Mouse (Mus musculus) bone marrow, adult 2 months (tissue): Measurements from ENCODE around the gene Ryr1.

Source experiments
- CTCF ChIP-seq: fragments of 200-500 bp; IDR thresholded peaks from 2 replicates; pipeline ENCODE4 v1.5.1; 2011; ENCODE audit warnings: low read length, control low read depth; ENCODE audit not compliant: control insufficient read depth, insufficient read depth
- POLR2A ChIP-seq: fragments of 200-500 bp; IDR thresholded peaks from 2 replicates; pipeline ENCODE4 v1.6.1; 2011; ENCODE audit warnings: low read depth, mild to moderate bottlenecking, control low read depth, low read length, borderline replicate concordance; ENCODE audit not compliant: control insufficient read depth

DNA sequence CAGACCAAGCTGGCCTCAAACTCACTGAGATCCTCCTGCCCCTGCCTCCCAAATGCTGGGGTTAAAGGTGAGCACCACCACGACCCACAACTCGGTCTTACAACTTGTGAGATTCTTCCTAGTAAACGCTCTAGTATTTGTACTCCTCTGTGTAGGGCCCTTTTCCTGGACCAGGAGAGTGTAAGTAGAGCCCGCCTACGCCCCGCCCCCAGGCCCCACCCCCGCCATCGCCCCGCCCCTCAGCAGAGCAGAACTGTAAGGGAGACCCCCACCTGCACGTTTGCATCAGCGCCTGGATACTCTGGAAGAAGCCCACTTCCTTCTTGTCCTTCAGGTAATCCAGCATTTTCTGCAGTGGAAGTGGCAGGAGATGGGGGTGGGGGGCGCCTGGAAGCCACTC is 78.4 kb downstream of the Ryr1 start:
- TF ChIP-seq CTCF = no peak
- no peak for TF ChIP-seq POLR2A
